Mouse (Mus musculus) E14TG2a.4 (cell line): ENCODE results near the gene Pde7b.

ENCODE experiments used
- CTCF ChIP-seq: conservative IDR thresholded peaks from 2 replicates; pipeline ENCODE4 v1.5.1; 2014; ENCODE audit warnings: low read length
- NANOG ChIP-seq: IDR thresholded peaks from 2 replicates; pipeline ENCODE4 v1.6.1; 2014; ENCODE audit warnings: borderline replicate concordance, low read length, mixed read lengths

- TF ChIP-seq CTCF (no peak), NANOG (no peak)
These were observed 287.9 kb downstream of the Pde7b start for GRCm38 (mm10) chr10:20437021-20437420.
